Mouse (Mus musculus): ENCODE results near the gene Med25.

Med25 gene

DNA sequence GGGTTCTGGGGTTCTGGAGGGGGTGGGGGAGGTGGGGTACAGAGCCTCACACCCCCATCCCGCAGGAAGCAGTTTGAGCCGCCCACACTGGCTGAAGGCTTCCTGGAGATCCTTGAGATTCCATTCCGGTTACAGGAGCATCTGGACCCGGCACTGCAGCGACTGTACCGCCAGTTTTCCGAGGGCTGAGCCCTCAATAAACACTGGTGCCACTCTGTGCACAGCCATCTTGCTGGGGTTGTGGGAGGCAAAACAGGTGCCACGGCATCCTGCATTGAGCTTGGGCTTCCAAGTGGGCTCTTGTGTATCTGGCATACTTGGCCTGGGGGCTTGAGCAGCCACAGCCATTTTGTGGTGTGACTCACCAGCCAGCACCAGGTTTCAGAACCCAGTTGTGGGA is 30.1 kb downstream of the Med25 start:
- DNase-seq, result no peak

DNA sequence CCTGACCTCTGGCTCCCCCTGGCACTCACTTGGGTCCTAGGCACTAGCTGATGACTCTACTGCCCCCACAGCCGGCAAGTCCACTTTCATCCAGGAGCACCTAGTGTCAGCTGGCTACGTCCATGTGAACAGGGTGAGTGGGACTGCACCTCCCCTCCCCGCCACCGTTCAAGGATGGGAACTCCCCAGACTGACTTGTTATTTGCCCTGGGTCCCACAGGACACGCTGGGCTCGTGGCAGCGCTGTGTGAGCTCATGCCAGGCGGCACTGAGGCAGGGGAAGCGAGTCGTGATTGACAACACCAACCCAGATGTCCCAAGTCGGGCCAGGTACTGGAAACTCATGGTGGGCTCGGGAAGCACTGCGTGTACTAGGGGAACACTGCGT is 31.1 kb downstream of the Med25 start:
- peak; percentile 64 for DNase-seq

DNA sequence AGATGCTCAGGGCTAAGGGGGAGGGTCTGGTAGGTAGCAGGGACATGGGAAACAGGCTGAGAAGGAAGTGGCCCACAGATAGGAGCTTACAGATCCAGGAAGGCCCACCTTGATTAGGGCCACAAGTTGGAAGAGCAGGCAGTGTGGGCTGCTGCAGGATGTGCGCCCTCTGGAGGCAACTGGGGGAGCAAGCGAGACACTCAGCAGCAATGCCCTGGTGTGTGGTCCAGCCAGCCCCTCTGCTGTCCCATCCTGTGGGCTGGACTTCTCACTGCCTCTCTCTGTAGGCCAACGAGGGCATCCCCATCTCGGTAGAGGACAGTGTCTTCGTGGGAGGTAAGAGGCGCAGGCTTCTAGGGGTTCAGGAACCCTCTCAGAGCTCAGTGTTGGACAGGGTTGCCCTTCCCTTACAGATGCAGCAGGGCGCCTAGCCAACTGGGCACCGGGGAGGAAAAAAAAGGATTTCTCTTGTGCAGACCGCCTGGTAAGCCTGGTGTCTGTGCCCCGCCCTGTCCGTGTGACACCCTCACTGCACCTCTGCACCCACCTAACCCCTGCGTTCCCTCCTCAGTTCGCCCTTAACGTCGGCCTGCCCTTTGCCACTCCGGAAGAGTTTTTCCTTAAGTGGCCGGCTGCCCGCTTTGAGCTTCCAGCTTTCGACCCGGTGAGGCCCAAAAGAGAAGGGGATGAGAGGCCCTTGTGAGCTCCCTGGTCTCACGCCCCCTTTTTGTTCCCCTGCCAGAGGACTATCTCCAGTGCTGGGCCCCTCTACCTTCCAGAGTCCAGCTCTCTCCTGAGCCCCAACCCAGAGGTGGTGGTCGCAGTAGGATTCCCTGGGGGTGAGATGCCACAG is 31.7 kb downstream of the Med25 start:
- DNase-seq, result peak; percentile 68

DNA sequence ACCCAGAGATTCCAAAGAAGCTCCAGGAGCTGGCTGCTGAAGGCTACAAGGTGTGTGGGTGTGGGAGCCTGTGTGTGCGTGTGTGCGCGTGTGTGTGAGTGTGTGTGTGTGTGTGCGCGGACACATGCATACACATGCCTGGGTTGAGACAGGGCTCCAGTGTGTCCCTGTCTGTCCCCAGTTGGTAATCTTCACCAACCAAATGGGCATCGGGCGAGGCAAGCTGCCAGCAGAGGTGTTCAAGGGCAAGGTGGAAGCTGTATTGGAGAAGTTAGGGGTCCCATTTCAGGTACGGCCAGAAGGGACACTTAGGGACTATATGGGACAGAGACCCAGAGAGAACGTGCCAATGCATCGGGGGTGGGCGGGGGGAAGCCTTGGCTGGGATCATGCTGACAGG is 32.6 kb downstream of the Med25 start:
- DNase-seq, result peak; percentile 59

DNA sequence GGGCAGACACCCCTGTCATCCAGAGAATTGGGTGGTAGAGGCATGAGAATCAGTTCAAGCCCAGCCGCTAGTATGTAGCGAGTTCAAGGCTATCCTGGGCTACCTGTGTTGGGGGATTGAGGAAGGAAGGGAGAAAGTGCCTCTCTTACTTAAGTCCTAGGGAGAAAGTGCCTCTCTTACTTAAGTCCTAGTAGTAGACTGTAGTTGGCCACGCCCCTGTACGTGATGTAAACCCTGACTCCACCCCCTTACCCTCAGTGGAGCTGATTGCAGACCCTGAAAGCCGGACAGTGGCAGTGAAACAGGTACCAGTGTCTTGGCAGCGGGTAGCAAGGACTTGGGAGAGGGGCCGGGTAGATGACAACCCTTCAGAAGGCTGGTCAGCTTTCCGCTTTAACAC is 34.6 kb downstream of the Med25 start:
- peak; percentile 72 for DNase-seq

DNA sequence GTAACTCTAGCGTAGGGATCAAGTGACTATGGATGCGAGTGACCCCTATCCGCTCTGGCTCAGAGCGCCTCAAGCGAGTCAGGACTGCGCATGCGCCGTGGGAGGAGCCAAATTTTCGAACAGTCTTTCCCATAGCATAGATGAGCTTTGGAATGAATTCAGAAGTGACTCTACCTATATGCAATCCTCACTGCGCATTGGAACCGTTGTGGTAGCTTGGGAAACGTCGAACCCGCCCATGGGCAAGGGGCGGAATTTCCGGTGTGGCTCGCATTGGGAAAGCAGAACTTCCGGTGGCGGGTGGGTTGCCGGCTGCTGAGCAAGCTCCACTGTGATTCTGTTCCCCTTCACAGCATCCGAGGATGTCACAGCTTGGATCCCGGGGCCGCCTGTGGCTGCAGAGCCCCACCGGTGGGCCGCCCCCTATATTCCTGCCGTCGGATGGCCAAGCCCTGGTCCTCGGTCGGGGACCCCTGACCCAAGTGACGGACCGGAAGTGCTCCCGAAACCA is 35.4 kb downstream of the Med25 start, which contains the start of gene Pnkp:
Pnkp (plus strand) TSS at position 98 of the 511 bp plus-strand sequence.
- peak; percentile 86 for DNase-seq

DNA sequence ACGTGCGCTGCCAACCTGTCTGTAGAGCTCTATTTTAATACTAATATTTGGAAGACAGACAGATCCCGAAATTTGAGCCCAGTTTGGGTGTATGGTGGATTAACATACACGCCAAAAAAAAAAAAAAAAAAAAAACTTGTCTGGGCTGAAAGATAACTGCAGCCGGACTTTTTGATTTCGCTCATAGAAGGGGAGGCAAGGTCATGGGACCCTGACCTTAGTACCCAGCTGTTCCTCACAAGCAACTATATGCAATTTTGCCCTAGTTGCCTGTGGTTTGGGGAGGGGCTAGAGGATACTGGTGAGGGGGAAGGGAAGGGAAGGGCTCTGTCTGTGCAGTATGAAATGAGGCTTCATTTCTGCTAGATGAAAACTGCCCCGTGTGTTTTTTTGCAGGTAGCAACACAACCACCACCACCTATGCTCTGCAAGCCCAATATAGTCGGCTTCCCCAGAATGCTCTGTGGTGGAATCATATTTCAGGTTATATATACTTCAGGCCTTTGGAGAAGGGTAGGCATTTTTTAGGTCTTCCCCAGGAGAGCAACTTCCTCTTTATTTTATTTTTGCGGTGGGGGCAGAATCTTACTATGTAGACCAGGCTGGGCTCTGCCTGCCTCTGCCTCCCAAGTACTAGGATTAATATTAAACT is 36.1 kb downstream of the Med25 start:
- peak; percentile 50 for DNase-seq

DNA sequence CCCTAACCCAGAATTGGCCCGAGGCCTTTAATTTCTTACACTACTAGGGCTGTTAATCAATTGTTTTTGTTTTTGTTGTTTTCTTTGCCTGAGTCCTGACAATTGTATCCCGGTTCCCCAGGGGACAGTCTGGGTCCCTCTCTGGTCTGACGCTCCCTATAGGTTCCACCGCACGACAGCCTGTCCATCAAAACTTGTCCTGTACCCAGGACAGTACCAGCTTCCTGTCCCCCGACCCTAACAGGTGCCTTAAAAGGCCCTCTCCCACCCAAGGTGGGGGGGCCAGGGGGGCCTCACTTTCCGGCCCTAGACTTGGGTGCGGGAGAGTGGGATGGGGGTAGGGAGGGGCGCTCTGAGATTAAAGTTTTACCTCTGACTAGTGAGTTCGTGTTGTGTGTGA is 37.5 kb downstream of the Med25 start:
- DNase-seq, result no peak

DNA sequence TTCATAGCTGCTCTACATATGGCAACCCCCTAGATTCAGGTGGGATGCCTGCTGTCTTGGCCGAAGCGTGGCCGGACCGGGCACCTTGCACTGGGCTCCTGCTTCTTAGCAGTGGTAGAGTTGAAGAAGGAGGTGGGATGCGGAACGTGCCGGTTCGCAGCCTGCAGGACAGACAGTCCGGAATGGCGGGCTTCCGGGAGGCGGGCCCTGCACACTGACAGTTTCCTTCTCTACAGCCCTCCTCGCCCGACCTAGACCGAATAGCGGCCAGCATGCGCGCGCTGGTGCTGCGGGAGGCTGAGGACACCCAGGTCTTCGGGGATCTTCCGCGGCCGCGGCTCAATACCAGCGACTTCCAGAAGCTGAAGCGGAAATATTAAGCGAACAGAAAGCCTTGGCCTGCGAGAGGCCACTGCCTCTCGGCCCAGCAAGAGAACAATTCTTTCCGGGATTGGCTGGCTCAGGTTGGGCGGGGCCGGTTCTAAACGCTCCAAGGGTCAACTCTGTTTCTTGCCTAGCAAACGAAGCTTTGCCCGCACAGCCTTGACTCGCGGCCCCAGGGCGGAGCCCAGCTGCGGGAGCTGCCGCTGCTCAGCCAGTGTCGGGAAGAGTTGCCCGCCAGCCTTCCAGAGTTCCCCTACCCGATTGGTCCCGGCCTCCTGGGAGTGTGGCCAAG is 38.0 kb downstream of the Med25 start:
- DNase-seq, result peak; percentile 84

DNA sequence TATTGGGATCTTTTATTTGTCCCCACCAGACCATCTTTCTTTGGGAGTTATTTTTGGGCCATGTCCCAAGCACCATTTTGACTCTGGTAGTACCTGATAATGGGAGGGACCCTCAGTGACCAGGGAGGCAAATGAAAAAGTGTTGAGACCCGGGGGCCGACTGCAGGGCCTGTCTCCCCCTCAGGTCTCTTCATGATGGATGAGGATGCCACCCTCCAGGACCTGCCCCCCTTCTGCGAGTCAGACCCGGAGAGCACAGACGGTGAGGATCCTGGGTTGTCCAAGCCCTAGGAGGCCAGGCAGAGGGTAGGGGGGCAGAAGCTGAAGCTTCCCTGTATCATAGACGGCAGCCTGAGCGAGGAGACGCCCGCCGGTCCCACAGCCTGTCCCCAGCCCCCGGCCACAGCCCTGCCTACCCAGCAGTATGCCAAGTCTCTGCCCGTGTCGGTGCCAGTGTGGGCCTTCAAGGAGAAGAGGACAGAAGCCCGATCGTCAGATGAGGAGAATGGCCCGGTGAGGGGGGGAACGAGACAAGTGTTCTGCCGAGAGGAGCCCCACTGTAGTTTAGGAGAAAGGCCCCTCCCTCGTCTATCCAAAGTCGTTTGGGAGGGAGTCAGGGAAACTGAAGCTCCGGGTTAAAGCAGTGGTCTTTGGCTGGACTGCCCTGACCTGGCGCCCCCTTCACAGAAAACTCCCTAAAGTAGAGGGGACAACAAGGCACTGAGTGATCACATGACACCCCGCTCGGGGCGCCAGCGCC is 38.7 kb downstream of the Med25 start:
- DNase-seq, result peak; percentile 75

DNA sequence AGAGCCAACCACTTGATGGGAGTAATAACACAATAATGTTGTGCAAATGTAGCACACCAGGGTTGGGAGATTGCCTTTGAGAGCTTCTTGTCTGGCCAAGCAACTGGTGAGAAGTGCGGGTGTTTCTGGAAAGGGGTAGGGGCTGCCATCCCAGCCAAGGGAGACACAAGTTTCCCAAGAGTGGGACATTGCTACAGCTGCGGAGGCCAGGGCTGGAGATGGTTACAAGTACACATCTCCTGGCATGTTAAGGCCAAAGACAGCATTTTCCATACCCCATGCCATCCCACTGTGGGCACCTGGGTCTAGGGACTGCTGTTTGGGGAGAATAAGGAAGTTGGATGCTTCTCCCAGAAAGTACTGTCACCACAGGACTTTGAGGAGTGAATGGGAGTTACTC is 39.4 kb downstream of the Med25 start:
- DNase-seq, result peak; percentile 62

DNA sequence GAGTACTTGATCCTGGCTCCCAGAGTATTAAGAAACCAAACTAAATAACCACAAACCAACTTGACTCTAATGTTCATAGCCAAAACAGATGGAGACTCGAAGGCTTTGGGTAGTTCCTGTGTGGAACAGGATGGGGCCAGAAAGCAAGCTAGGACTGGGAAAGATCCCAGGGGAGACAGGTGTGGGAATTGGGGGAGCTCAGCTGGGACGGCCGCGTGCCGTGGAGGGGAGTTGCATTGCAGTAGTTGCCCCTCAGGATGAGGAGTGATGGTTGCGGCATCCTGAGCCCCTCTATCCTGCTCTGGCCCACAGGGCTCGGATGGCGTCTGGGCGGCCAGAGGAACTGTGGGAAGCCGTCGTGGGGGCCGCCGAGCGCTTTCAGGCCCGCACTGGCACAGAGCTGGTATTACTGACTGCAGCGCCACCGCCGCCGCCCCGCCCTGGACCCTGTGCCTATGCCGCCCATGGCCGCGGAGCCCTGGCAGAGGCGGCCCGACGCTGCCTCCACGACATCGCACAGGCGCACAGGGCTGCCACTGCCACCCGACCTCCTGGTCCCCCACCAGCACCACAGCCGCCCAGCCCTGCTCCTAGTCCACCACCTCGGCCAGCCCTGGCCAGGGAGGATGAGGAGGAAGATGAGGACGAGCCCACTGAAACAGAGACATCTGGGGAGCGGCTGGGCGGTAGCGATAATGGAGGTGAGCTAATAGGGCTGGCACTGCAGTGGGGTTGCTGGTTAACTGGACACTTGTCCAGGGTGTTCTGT is 40.1 kb downstream of the Med25 start:
- peak; percentile 70 for DNase-seq

DNA sequence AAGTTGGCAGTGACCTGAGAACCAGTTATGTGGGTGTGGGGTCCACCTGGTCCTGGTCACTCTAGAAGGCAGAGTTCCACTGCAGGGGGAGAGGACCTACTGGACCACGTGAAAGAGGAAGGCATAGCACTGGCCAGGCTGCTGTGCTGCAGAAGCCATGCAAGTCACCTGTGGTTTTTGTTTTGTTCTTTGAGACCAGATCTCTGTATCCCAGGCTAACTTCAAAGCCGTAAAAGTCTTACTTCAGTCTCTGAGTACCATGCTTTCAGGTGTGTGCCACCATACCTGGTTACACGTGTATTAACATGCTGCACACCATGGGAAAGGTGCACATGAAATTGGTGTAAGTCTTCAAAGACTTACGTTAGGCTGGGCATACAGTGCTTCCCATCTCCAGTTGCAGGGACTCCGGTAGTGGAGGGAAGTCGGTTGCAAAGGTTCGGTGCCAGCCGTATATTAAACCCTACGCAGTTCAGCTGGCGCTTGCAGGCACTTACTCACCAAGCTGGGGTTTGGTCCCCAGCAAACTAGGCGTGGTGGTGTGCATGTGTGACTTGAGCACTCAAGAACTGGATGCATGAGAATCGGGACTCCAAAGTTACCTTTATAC is 40.8 kb downstream of the Med25 start:
- no peak for DNase-seq

DNA sequence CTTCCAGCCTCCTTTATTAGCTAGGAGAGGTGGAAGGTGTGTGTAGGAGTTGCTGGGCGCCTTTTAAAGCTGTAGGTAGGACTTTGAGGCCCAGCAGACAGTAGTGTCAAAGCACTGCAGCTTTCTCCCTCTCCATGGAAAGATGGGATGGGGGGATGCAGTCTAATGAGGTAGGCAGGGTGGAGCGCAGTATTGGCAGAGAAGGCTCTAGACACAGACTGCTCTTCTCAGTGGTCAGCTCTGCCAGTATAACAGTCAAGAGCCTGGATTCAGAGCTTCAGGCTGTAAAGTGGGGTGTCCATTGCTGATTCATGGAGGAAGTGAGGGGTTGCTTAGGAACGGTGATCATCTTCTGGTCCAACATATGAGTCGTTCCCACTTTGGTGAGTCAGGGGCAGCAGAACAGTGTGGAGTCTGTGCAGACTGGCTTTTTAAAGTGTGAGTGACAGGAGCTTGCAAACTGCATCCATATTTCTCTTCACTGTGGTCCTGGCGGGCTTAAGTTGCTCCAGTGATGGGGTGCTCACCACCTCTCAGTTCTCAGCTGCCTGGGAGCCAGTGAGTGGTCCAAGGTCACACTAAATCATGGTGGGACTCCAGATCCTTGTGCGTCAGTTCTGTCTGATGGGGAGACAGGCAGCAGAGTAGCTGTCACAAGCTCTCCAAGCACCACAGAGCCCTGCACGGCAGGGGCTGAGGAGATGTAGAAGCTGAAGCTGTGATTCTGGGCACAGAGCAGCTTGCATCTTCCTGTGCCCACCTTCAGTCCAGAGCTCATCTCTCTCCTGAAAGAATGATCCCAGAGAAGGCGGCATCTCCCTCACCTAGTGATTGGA is 41.5 kb downstream of the Med25 start:
- DNase-seq, result peak; percentile 60

DNA sequence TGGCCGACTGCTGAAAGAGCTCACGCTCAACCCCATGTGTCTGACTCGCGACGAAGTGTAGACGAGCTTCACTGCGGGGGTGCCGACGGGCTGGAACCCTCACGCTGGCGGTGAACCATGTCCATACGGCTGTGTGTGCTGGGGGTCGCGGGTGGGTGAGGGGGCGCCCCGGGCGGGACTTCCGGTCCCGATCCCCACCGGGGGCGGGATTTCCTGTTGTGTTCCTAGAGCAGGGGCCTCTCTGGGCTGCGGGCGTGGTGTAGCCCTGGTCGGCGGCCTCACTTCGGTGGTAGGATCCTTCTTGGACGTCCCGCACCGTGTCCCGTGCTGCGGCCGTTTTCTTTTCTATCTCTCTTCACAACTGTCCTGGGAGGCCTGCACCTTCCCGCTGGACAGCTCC is 42.4 kb downstream of the Med25 start:
- DNase-seq, result no peak

DNA sequence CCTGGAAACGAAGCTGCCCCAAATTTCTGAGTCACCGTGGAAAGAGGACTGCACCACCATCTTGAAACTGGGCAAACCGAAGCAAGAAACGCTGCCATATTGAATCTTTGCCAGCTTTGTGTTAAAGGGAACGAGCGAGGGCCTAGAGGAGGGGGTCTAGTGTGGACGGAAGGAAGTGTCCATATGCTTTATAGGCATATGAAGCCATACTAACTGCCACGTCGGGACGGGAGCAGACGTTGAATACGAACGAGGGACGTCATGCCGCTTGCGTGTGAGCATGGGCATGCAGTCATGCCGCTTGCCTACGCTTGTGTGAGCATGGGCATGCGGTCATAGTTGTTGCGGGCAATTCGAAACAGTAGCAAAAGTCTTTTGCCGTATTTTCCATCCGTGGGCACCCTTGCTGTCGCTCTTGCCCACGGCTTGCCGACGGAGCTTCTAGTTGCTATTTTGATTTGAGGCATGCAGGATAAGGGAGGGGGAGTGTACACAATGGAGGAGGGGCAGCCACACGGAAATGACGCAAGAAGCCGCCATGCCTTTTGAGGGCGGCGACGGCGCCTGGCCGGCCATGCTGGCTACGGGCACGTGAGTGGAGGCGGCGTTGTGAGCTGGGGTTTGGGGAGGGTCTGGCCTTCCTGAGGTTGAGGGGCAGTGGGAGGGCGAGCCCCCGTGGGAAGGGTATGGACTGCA is 42.9 kb downstream of the Med25 start:
- peak; percentile 94 for DNase-seq

DNA sequence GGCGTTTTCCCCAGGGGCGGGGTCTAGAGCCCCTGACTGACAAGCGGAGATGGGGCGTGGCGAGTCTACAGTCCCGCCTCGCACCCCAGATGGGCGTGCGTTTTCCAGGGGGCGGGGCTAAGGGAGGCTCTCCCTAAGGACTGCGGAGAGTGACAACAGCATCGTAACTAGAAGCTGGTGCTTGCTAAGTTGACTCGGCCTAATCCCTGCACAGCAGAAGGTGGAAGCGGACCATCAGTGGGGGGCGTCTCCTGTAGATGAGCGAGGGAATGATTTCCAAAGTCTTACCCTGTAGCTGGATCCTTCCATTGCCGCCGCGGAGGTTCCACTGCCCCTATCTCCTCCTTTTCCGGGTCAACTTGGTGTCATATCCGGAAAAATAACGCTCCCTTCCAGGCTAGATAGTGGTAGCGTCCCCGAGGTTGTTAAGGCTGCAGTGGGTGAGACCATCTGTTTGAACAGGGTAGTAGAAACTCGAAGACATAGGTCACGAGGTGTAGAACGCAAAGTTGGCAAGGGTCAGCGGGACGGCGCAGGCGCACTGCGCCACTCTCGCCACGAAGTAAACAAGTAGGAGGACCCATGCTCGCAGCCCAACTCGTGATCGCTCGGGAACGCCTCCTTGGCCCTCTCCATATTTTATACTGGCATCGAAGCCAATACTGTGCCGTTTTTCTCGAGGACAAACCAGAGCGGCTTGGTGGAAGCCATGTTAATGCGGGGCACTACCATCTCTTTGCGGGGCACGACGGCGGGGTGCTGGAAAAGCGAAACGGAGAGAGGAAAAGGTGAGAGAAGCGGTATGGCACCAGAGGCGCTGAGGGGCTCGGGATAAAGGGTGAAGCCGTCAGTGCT is 43.7 kb downstream of the Med25 start, which contains the start of the genes Akt1s1 and Tbc1d17:
Akt1s1 (plus strand) TSS at position 431 of the 855 bp plus-strand sequence.
Tbc1d17 (minus strand) TSS at position 519 of the 855 bp plus-strand sequence.
- DNase-seq, result peak; percentile 100

DNA sequence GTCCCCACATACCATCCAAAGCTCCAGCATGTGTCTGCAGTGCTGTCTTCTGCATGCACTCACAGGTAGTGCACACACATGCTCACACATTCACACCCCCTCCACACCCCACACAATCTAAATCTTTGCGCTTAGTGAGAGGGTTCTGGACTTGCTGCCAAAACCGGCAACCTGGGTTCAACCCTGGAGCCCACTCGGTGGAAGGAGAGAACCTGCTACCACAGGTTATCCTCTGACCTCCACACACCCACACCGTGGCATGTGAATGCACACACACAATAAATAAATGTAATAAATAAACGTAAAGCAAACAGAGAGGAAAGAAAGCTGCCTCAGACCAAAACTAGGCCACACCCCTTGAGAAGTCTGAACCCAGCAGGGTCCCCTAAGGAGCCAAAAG is 44.7 kb downstream of the Med25 start:
- DNase-seq, result peak; percentile 72

DNA sequence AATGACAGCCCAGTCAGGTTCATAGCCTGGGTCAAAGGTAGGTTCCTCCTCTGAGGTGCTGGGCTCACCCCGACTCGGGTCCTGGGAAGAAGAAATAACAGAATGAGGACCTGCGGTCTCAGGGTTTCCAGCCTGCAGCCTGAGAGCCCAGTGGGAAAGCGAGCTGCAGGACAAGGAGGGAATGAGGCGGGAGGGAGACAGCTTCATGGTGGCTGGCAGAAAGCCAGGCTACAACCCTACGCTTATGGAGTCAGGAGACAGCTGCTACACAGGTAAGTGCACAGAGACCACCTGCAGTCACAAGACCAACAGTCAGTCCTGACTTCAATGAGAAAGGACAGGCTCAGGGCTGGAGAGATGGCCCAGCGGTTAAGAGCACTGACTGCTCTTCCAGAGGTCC is 45.7 kb downstream of the Med25 start:
- DNase-seq, result peak; percentile 73

Data from cerebellum, adult 11-12 months (tissue).